Mouse (Mus musculus): ENCODE data around the gene Tiam2. TPM values are rescaled to one million over a fixed set of nuclear protein-coding genes. Genes with fewer than 3 reads are reported as not detected.

The Tiam2 gene
- polyA plus RNA-seq, 1 experiment from 2014 or later: 7.7 TPM

DNA sequence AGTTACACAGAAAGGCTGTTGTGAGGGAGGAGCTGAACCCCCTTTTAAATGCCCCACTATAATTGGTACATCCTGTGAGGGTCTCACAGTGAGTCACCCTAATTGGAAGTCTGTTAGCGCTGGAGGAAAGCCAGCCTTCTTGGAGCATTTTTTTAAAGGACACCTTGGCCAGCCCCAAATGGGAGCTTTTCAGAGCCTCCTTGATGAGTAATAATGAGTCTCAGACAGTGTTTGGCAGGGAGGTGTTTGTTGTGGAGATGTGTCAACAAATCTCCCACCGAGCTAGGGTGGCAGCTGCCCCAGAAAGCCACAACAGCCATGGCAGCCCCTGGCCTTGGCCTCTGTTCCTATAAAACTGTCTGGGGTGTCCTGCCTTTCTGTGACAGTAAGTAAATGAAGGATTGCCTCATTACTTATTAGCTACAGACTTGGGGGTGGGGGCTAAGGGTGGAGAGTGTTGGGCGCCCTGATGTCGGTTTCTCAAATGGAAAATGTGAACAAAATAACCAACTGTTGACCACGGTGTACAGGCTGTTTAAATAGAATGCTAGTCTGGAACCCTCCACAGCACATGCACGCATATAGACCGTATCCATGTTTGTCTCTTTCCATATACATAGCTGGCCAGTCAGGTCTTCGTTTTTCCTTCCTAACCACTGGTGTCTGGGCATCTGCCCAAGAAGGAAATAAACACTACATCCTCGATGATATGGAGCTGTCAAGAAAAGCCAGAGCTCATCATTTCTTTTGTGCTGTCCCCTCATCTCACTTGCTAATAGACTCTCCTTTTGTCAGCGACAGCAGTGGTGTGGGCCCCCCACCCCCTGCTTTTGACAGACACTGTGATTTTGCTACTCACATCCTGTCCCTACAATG is 116.4 kb downstream of the Tiam2 start:
- WGBS: 82% methylated on average over 10 of the region's 10 CpGs
- Histone ChIP-seq H3K27ac (replicated peaks) (no peak overlapping the region), H3K9me3 (no peaks in the 10 kb centered on the region), H3K4me3 (no peak overlapping the region), H3K27me3 (replicated peaks; ENCODE audit: low read depth, poor library complexity, severe bottlenecking) (no peaks in the 10 kb centered on the region), H3K4me1 (peaks cover 12% of the 10 kb centered on the region), H3K36me3 (replicated peaks) (no peaks in the 10 kb centered on the region; the same call in 1 of the 2 replicates)
- DNase-seq (ENCODE audit: low spot score): no peak

DNA sequence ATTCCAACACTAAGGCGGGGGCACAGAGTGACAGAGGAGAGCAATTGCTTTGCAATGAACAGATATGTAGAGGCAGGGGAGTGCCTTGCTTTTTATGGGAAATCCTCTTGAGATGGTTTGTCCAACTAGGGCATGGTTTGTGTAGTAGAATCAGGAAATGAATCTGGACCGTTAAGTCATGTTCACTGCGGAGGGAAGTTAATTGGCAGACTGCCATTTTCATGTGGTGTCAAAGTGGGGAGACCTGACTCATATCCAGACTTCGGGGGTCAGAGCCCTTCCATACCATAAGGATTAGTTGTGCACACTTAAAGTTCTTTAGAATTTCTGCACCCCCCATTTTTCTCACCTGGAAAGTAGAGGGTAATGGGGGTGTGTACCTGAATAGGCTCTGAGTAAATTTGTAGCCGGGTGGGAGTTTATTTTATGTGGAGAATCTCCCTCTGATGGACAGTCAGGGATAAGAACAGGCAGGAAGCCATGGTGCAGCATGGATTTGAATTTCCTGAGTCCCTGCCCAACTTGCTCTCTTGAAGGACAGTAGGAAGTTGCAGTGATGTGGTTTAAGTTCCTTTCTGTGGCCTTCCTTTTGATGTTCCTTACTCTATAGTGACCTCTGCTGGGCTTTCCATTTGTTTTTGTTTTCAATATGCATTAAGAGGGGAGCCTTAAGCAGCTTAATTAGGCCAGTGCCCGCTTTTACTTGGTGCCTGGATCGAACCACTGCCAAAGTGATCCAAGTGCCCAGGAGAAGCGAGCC is 120.0 kb downstream of the Tiam2 start:
- no peak for DNase-seq (ENCODE audit: low spot score)
- H3K9me3 ChIP-seq: no peaks in the 10 kb centered on the region
- no peaks in the 10 kb centered on the region for H3K27me3 ChIP-seq (replicated peaks; ENCODE audit: low read depth, poor library complexity, severe bottlenecking)
- H3K4me3 ChIP-seq: no peak overlapping the region
- H3K36me3 ChIP-seq (replicated peaks): peaks cover 7% of the 10 kb centered on the region
- WGBS: 63% methylated on average over 8 of the region's 8 CpGs
- peaks cover 11% of the 10 kb centered on the region for H3K4me1 ChIP-seq
- no peak overlapping the region for H3K27ac ChIP-seq (replicated peaks)

- 29% methylated on average over 3 of the region's 3 CpGs for WGBS
- Histone ChIP-seq H3K36me3 (replicated peaks) (peaks cover 7% of the 10 kb centered on the region), H3K9me3 (no peaks in the 10 kb centered on the region)
Observed at GRCm38 (mm10) chr17:3448725-3449124, 122.4 kb downstream of the Tiam2 start.

GRCm38 (mm10) chr17:3451077-3451476 is 124.7 kb downstream of the Tiam2 start:
- Histone ChIP-seq H3K36me3 (replicated peaks) (peaks cover 7% of the 10 kb centered on the region), H3K9me3 (no peaks in the 10 kb centered on the region), H3K27me3 (replicated peaks; ENCODE audit: low read depth, poor library complexity, severe bottlenecking) (no peaks in the 10 kb centered on the region), H3K4me1 (peaks cover 8% of the 10 kb centered on the region), H3K4me3 (no peak overlapping the region), H3K27ac (replicated peaks) (no peak overlapping the region)
- WGBS: 61% methylated on average over 2 of the region's 2 CpGs
- DNase-seq (ENCODE audit: low spot score): peak; percentile 52

More at GRCm38 (mm10) chr17:3448725-3449124, 122.4 kb downstream of the Tiam2 start:
- DNase-seq (ENCODE audit: low spot score): peak; percentile 69
- Histone ChIP-seq H3K4me3 (no peak overlapping the region), H3K4me1 (peaks cover 1% of the 10 kb centered on the region), H3K27ac (replicated peaks) (no peak overlapping the region), H3K27me3 (replicated peaks; ENCODE audit: low read depth, poor library complexity, severe bottlenecking) (no peaks in the 10 kb centered on the region)

DNA sequence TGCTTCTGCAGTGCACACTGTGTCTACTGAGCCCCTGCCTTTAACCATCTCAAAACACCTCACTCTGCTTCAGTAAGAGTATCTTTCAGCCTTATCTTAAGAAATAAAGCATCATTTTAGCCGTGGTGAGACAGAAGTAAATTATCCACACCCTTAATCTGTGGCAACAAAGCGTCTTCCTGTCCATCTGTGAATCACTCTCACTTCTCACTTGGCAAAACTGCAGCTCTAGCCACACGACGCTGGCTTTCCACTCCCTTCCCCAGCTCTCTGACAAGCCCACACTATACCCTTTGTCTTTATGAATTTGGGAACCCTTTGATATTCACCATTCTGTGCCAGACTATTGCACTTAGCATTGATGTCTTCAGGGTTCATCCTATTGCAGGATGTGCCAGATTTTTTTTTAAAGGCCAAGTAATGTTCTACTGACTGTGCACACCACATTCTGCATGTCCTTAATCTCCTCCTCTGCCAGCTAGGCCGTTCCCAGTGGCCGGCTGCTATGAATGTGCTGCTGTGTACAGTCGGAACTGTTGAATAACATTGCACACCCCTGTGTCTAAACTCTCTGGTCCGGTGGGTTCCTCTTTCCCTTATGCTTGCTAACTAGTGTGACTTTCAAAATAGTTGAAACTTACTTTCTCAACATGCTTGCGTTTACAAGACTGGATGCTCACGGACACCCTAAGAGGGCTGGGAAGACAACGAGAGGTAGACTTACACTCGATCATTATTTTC is 126.4 kb downstream of the Tiam2 start:
- H3K4me1 ChIP-seq: peaks cover 8% of the 10 kb centered on the region
- no peak overlapping the region for H3K27ac ChIP-seq (replicated peaks)
- DNase-seq (ENCODE audit: low spot score): no peak
- H3K36me3 ChIP-seq (replicated peaks): peaks cover 7% of the 10 kb centered on the region
- 87% methylated on average over 12 of the region's 12 CpGs for WGBS
- no peaks in the 10 kb centered on the region for H3K9me3 ChIP-seq
- H3K4me3 ChIP-seq: no peak overlapping the region
- H3K27me3 ChIP-seq (replicated peaks; ENCODE audit: low read depth, poor library complexity, severe bottlenecking): no peaks in the 10 kb centered on the region

GRCm38 (mm10) chr17:3453946-3454345 is 127.6 kb downstream of the Tiam2 start:
- Histone ChIP-seq H3K27me3 (replicated peaks; ENCODE audit: low read depth, poor library complexity, severe bottlenecking) (no peaks in the 10 kb centered on the region), H3K36me3 (replicated peaks) (peaks cover 7% of the 10 kb centered on the region), H3K4me3 (no peak overlapping the region), H3K27ac (replicated peaks) (0 out of 2 replicates have a peak overlapping the region, but pooled peaks have one; percentile 15), H3K9me3 (no peaks in the 10 kb centered on the region), H3K4me1 (peaks cover 8% of the 10 kb centered on the region)
- 33% methylated on average over 10 of the region's 10 CpGs for WGBS
- peak; percentile 33 for DNase-seq (ENCODE audit: low spot score)

GRCm38 (mm10) chr17:3454850-3455249 is 128.5 kb downstream of the Tiam2 start:
- H3K36me3 ChIP-seq (replicated peaks): peaks cover 7% of the 10 kb centered on the region
- no peaks in the 10 kb centered on the region for H3K9me3 ChIP-seq
- no peak for DNase-seq (ENCODE audit: low spot score)
- H3K4me1 ChIP-seq: peaks cover 8% of the 10 kb centered on the region
- no peaks in the 10 kb centered on the region for H3K27me3 ChIP-seq (replicated peaks; ENCODE audit: low read depth, poor library complexity, severe bottlenecking)
- 92% methylated on average over 9 of the region's 9 CpGs for WGBS
- H3K27ac ChIP-seq (replicated peaks): no peak overlapping the region
- no peak overlapping the region for H3K4me3 ChIP-seq

DNA sequence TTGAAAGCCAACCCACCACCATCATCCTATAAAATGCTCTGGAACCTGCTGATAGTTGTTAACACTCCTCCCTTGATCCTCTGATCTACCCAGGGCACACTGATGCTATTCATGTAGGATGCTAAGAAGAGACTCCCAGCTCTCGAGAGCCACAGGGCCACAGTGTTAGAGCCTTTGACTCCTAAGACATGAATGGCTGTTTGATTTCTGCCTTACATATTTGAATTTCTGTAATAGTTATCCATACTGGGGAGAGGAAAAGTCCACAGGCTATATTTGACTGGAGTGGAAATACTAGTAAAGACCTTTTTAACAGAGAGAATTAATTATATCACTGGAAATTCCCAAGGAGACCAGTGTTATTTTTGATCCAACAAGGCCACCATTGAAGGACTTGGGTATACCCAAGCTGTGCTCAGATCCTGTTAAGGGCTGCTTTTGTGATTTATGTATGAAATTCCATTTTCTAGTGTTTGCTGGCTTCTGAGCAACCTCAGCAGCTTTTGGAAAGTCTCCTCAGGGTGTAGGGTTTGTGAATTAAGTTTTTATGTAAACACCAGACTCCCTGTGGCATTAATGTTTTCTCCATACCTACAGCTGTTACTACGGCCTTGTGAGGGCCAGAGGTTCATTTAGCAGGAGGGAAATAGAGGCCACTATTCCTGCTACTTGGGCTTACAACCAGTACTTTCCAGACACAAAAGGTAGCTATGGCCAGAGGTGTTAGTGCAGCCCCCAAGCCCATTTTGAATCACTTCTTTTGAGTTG is 131.7 kb downstream of the Tiam2 start:
- no peaks in the 10 kb centered on the region for H3K9me3 ChIP-seq
- DNase-seq (ENCODE audit: low spot score): no peak
- H3K27ac ChIP-seq (replicated peaks): no peak overlapping the region
- peaks cover 8% of the 10 kb centered on the region for H3K4me1 ChIP-seq
- no peaks in the 10 kb centered on the region for H3K36me3 ChIP-seq (replicated peaks)
- no peak overlapping the region for H3K4me3 ChIP-seq
- 68% methylated on average over 2 of the region's 2 CpGs for WGBS
- no peaks in the 10 kb centered on the region for H3K27me3 ChIP-seq (replicated peaks; ENCODE audit: low read depth, poor library complexity, severe bottlenecking)

DNA sequence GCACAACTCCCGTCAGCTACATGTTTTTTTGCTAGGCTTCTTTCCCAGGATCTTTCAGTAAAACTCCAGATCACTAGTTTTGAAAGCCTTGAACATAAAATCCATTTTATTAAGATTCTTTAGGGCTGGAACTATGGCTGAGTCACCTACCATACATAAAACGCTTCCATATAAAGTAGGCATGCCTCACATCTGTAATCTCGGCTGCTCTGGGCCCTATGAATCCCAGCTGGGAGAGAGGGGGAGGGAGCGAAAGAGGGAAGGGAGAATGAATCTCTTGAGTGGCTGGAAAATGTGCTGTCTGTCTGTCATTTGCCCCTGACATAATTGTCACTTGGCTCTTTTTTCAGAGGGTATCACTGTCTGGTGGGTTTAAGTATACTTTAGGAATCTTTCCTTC is 139.5 kb downstream of the Tiam2 start:
- DNase-seq (ENCODE audit: low spot score): no peak
- H3K36me3 ChIP-seq (replicated peaks): no peaks in the 10 kb centered on the region
- no peak overlapping the region for H3K4me3 ChIP-seq
- 72% methylated on average over 4 of the region's 4 CpGs for WGBS
- no peaks in the 10 kb centered on the region for H3K27me3 ChIP-seq (replicated peaks; ENCODE audit: low read depth, poor library complexity, severe bottlenecking)
- H3K4me1 ChIP-seq: peaks cover 16% of the 10 kb centered on the region
- no peaks in the 10 kb centered on the region for H3K9me3 ChIP-seq
- no peak overlapping the region for H3K27ac ChIP-seq (replicated peaks)

DNA sequence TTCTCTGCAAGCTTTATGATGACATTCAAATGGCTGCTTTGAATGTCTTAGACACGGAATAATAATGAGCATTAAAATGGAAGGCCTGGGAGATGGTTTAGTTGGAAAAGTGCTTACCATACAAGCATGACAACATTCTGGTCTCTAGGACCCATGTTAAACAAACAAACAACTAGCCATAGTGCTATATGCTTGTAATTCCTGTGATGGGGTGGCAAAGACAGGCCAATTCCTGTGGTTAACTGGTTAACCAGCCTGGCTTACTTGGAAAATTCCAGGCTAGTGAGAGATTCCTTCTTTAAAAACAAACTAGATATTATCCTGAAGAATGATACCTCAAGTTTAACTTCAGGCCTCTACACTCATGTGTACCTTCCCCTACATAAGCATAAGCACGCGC is 140.3 kb downstream of the Tiam2 start:
- Histone ChIP-seq H3K4me1 (peaks cover 16% of the 10 kb centered on the region), H3K36me3 (replicated peaks) (no peaks in the 10 kb centered on the region), H3K27ac (replicated peaks) (no peak overlapping the region), H3K9me3 (no peaks in the 10 kb centered on the region), H3K4me3 (no peak overlapping the region), H3K27me3 (replicated peaks; ENCODE audit: low read depth, poor library complexity, severe bottlenecking) (no peaks in the 10 kb centered on the region)
- 97% methylated on average over 3 of the region's 3 CpGs for WGBS
- DNase-seq (ENCODE audit: low spot score): no peak

- DNase-seq (ENCODE audit: low spot score): no peak
- no peak overlapping the region for H3K4me3 ChIP-seq
- H3K27ac ChIP-seq (replicated peaks): no peak overlapping the region
- no peaks in the 10 kb centered on the region for H3K36me3 ChIP-seq (replicated peaks)
- WGBS: 87% methylated on average over 8 of the region's 8 CpGs
- H3K27me3 ChIP-seq (replicated peaks; ENCODE audit: low read depth, poor library complexity, severe bottlenecking): no peaks in the 10 kb centered on the region
- H3K4me1 ChIP-seq: peaks cover 16% of the 10 kb centered on the region
- no peaks in the 10 kb centered on the region for H3K9me3 ChIP-seq
Observed at GRCm38 (mm10) chr17:3467636-3468324, 141.4 kb downstream of the Tiam2 start.
